Mouse (Mus musculus) cerebellum, adult 11-12 months (tissue): ENCODE data around the gene Lrmp.

Source experiments
- DNase-seq: peaks from one replicate; pipeline ENCODE4 v3.0.0; 2022

Lrmp gene

GRCm38 (mm10) chr6:145139776-145140475 is 24.5 kb downstream of the Lrmp start:
- DNase-seq = no peak

- no peak for DNase-seq
Observed at GRCm38 (mm10) chr6:145140706-145141105, 25.3 kb downstream of the Lrmp start.

GRCm38 (mm10) chr6:145141827-145142226 is 26.4 kb downstream of the Lrmp start:
- DNase-seq = no peak

- no peak for DNase-seq
Observed at GRCm38 (mm10) chr6:145145173-145145572, 29.7 kb downstream of the Lrmp start.

- no peak for DNase-seq
Observed at GRCm38 (mm10) chr6:145147716-145148115, 32.3 kb downstream of the Lrmp start.

DNA sequence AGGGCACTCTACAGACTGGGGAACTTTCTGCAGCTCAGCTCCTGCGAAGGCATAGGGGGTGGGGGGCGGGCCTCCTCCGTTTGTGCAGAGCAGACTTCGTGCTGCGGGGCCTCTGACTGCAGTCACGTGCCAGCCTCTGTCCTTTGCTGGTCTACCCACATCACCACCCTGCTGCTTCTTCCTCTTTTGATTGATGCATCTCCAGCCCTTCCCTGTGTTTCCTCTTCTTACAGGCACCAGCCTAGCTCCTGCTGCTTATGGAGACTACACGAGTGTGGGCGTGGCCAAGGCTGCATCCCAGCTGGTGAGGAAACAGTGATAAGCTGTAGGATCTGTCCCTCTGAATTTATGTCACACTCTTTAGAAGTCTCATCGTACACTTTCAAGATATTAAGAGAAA is 33.6 kb downstream of the Lrmp start:
- DNase-seq = no peak

DNA sequence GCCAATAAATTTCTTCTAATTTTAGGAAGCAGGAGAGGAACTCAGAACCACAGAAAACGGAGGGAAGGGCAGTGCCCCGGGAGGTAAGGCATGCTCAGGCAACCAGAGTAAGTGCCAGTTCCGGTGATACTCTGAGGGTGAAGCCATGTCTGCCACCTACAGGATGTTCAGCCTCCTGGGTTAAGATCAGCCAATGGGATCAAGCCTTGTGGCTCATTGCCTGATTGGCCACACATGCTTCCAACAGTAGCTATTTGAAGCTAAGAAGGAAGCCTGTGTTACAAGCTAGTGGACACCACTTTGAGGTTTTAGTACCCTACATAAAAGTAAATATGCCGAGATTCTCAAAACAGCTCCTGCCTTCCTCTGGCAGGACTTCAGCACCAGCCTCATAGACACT is 43.2 kb downstream of the Lrmp start:
- DNase-seq = no peak

GRCm38 (mm10) chr6:145160581-145160980 is 45.1 kb downstream of the Lrmp start:
- no peak for DNase-seq

GRCm38 (mm10) chr6:145171892-145172606 is 56.6 kb downstream of the Lrmp start:
- DNase-seq = no peak

GRCm38 (mm10) chr6:145173781-145174191 is 58.3 kb downstream of the Lrmp start:
- no peak for DNase-seq

DNA sequence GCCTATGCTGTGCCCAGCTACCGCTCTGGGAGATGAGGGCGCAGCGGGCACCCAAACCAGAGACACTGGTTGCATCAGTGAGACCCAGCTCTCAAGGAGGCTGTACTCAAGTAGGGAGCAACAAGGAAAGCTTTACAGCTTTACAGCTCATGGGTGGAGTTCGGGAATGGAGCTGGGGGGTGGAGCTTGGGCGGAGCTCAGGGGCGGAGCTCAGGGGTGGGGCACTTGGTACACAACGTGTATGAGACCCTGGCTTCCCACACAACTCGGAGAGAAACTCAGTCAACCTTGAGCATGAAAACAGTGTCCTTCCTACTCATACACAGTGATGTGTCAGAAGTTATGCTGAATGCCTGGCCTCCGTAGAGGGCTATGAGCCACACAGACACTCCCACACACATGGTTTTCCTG is 60.1 kb downstream of the Lrmp start:
- no peak for DNase-seq

DNA sequence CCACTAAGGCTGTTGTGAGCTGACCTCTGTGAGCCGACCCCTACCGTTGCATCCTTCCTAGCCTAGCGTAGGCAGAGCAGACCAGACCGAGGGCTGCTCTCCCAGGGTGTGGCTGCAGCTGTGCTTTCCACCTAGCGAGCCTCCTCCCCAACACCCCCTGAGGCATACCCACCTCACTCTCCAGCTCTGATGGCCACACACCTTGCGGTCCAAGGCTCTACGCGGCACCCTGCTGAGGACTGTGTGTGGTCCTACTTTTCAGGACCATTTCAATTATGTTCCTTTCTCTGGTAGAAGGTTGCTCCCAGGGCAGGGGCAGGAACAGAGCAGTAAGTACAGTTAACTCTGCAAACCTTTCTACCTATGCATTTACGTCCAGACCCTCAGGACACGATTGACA is 61.0 kb downstream of the Lrmp start:
- DNase-seq = no peak

DNA sequence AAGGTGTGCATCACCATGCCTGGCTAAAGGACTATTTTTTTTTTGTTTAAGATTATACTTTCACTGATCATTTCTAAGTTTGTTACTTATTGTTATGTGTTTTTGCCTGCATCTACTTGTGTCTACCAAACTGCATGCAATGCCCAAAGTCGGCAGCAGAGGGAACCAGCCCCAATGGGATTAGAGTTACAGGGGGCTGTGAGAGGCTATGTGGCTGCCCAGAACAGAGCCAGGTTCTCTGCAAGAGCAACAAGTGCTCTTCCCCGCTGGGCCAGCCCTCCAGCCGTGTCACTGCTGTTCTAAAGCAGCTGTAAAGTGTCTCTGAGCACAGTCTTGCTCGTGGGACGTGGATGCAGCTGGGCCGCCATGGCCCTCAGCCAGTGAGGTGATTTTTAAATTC is 64.2 kb downstream of the Lrmp start:
- DNase-seq = no peak

DNA sequence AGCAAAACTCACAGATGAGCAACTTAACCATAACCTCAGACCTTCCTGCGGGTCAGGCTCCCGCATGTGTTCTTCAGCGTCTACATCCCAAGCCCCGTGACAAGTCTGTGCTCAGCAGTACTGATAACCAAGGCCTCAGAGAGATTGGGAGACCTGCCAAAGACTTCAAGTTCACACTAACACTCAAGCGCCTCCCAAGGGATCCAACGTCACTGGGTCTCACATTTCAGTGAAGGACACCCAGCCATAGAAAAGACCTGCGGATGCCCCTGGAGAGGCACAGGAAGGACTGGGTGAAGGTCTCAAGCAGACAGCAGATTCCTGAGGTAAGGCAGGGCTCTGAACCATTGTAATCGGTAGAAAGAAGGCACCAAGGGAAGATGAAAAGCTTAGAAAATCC is 66.6 kb downstream of the Lrmp start:
- no peak for DNase-seq

DNA sequence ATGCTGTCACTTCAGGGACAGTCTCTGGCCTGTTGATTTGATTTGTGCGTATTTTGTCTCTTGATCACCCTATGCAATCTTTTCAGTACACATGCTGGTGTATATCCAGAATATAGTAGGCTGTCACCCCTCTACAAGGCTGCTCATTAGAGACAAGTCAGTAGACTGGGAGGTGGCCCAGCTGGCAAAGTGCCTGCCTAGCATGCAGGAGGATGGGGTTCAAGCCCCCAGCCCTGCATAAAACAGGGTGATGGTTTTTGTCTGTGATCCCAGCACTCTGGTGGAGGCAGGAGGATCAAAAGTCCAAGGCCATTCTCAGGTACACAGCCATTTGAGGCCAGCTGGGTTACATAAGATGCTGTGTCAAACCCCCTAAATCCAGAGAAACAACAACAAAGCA is 70.6 kb downstream of the Lrmp start:
- DNase-seq = no peak

- peak; percentile 27 for DNase-seq
Observed at GRCm38 (mm10) chr6:145187093-145188088, 71.9 kb downstream of the Lrmp start.

- DNase-seq = no peak
Observed at GRCm38 (mm10) chr6:145193038-145193437, 77.6 kb downstream of the Lrmp start.

- no peak for DNase-seq
Observed at GRCm38 (mm10) chr6:145193446-145193845, 78.0 kb downstream of the Lrmp start.

DNA sequence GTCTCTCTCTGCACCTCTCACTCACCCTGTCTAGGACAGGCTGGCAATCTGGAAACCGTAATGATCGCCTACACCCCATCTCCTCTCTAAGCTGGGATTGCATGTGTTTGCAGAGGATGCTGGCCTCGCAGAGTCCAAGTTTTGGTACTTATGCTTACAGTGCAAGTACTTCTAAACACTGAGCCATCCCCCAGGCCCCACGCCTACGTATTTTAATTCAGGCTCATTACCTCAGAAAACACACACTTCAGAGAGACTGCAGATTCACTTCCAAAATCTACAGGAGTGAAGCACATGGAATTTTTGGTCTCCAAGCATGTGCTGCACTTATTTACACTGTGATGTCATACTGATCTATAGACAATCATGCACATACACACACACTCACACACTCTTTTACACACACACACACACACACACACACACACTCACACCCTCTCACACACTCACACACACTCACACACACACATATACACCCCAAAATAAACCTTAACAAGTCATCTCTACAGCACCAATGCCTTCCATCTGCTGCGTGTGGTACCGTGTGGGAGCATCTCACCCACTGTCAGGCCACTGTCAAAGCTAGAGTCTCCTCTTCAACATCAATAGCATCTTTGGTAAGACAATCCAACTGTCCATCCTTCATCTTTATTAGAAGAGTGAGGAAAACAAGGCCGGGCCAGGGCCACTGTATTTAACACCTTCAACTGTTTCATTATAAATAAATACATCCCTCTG is 82.7 kb downstream of the Lrmp start:
- DNase-seq = no peak

GRCm38 (mm10) chr6:145202432-145203125 is 87.1 kb downstream of the Lrmp start:
- DNase-seq = no peak

- DNase-seq = no peak
Observed at GRCm38 (mm10) chr6:145204440-145204839, 89.0 kb downstream of the Lrmp start.

GRCm38 (mm10) chr6:145205142-145205541 is 89.7 kb downstream of the Lrmp start:
- DNase-seq = no peak
